Mouse (Mus musculus): ENCODE results near the gene Nog.

Gene Nog

GRCm38 (mm10) chr11:89265080-89265479 lies 37.1 kb downstream of the Nog start:
- WGBS, result 73% methylated on average over 4 of the region's 4 CpGs

DNA sequence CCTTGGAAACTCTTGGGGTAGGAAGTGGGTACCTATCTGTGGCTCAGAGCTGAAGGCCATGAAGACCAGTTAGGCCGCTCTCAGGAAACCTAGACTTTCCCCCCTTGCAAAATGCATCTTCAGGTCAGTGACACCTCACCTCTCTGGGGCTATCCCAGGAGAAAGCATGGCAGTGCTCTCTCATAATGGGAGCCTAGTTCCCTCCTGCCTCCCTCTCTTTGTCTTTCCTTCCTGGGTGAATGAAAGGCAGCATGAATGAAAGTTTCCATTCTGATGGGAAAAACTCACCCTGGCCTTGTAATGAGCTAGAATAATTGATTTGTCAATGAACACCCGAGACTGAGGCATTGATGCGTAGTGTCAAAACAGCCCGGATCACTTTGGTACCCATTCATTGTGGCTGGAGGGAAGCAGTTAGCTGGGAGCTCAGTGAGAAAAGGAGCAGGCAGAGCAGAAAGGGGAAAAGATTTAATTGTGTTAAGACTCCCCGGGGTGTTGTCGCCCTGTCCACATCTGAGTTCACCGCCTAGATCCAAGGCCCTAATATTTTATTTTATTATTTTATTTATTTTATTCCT lies 42.7 kb downstream of the Nog start:
- WGBS, result 72% methylated on average over 7 of the region's 7 CpGs

DNA sequence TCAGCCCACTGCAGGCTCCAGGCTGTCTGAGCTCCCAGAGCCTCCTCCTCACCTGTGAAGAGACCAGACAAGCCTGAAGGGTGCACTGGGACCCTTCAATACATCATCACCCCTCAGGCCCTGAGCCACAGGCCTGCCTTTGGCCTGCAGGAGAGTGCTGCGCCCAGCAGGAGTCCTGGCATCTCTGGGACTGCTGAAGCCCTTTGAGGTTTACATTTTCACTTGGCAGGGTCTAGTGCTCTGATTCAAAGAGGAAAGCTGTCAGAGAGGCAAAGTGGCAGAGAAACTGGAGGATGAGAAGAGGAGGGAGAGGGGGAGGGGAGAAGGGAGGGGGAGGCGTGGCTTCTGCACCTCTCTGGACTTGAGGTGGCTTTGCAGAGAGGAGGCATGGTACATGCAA lies 44.2 kb downstream of the Nog start:
- WGBS, result 72% methylated on average over 2 of the region's 2 CpGs

DNA sequence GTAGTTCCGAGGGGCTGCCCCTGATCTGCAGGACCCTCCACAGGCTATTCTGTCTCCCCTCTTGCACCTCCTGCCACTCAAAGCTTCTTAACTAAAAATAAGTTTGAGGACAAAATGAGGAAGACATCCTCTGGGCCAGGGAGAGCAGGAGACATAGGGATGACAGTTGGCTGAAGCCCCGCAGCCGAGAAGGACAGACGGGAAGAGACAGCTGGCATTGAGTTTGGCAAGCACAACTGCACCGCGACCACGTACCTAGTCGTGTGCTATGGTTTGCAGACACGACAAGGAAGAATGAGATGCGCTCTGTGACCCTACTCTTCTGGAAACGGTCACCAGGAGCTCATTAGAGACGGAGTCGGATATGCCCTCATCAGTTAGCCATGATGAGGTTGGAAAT lies 48.2 kb downstream of the Nog start:
- WGBS, result 78% methylated on average over 13 of the region's 13 CpGs
